Mouse (Mus musculus): ENCODE measurements around the gene Psap.
A peak's percentile ranks its signal among the peaks of the same experiment; 100 is the strongest.
"Not testable (repeated sequence)": the region's sequence is repeated elsewhere in the genome, so short reads cannot be mapped to it uniquely, and the experiment has no call there.

The Psap gene

GRCm38 (mm10) chr10:60277207-60278005 lies at the start of gene Psap:
Psap (plus strand) TSS chr10:60277627.
- peak; percentile 97 to 98 for DNase-seq

- DNase-seq: no peak
Measured at GRCm38 (mm10) chr10:60227666-60228065, 49.8 kb upstream of the Psap start.

- DNase-seq: no peak
Measured at GRCm38 (mm10) chr10:60229113-60229512, 48.3 kb upstream of the Psap start.

- DNase-seq: no peak
Measured at GRCm38 (mm10) chr10:60230321-60231088, 46.9 kb upstream of the Psap start.

GRCm38 (mm10) chr10:60234006-60234405 lies 43.4 kb upstream of the Psap start:
- no peak for DNase-seq

GRCm38 (mm10) chr10:60235876-60236275 lies 41.6 kb upstream of the Psap start:
- not testable (repeated sequence) for DNase-seq

GRCm38 (mm10) chr10:60237475-60238154 lies 39.8 kb upstream of the Psap start:
- DNase-seq: peak; percentile 86 to 87

GRCm38 (mm10) chr10:60240416-60240815 lies 37.0 kb upstream of the Psap start:
- no peak for DNase-seq

GRCm38 (mm10) chr10:60243941-60244340 lies 33.5 kb upstream of the Psap start:
- DNase-seq: no peak

- peak; percentile 95 for DNase-seq
Measured at GRCm38 (mm10) chr10:60245041-60245440, 32.4 kb upstream of the Psap start.

- no peak for DNase-seq
Measured at GRCm38 (mm10) chr10:60245635-60246034, 31.8 kb upstream of the Psap start.

- peak; percentile 83 to 85 for DNase-seq
Measured at GRCm38 (mm10) chr10:60246519-60246918, 30.9 kb upstream of the Psap start.

- not testable (repeated sequence) for DNase-seq
Measured at GRCm38 (mm10) chr10:60248345-60248744, 29.1 kb upstream of the Psap start.

- peak; percentile 60 to 63 for DNase-seq
Measured at GRCm38 (mm10) chr10:60250426-60250965, 26.9 kb upstream of the Psap start.

GRCm38 (mm10) chr10:60252187-60252586 lies 25.2 kb upstream of the Psap start:
- DNase-seq: no peak

GRCm38 (mm10) chr10:60252606-60253005 lies 24.8 kb upstream of the Psap start:
- no peak for DNase-seq

- no peak for DNase-seq
Measured at GRCm38 (mm10) chr10:60256088-60256487, 21.3 kb upstream of the Psap start.

- DNase-seq: no peak
Measured at GRCm38 (mm10) chr10:60257261-60257825, 20.1 kb upstream of the Psap start.

GRCm38 (mm10) chr10:60260557-60261294 lies 16.7 kb upstream of the Psap start:
- DNase-seq: peak; percentile 74 to 82

- no peak for DNase-seq
Measured at GRCm38 (mm10) chr10:60261530-60261929, 15.9 kb upstream of the Psap start.

- peak; percentile 81 to 84 for DNase-seq
Measured at GRCm38 (mm10) chr10:60262386-60262785, 15.0 kb upstream of the Psap start.

GRCm38 (mm10) chr10:60263351-60263750 lies 14.1 kb upstream of the Psap start:
- peak; percentile 37 to 42 for DNase-seq

Measured in B cell, adult 2 months (primary cell).